Comparison of ENCODE assay signal across 8 mouse cellular contexts in genomic region chr17:64601091-64601750, GRCm38 (mm10). TPM values are rescaled to one million over a fixed set of nuclear protein-coding genes. Genes with fewer than 3 reads are reported as not detected.
DNase-seq lines count a peak whose midpoint lies in the region; ATAC-seq and TF ChIP-seq lines count a peak whose summit lies in the region.

No protein-coding gene starts in this region.

- peak overlapping the region; percentile 95 for H3K27ac ChIP-seq in forebrain, embryonic 10.5 days
- peak overlapping the region; percentile 93 for H3K27ac ChIP-seq in heart, postnatal 0 days (ENCODE audit: low read depth)

- peak overlapping the region; percentile 81 for H3K9ac ChIP-seq in heart, postnatal 0 days (replicated peaks; ENCODE audit: low read depth, low read length)

- peak overlapping the region; percentile 74 for H3K4me2 ChIP-seq in heart, postnatal 0 days (ENCODE audit: low read depth, low read length)

- ATAC-seq in heart, postnatal 0 days (ENCODE audit: insufficient read depth, low read depth): peak; percentile 28
- ATAC-seq in megakaryocyte, adult 5-6 weeks (ENCODE audit: poor library complexity, severe bottlenecking): peak; percentile 33

- no peak for TF ChIP-seq EP300 in heart, postnatal 0 days (IDR thresholded peaks at IDR 0.05; ENCODE audit: low read depth)

- H3K4me3 ChIP-seq in forebrain, embryonic 10.5 days: peak overlapping the region; percentile 71
- H3K4me3 ChIP-seq in heart, postnatal 0 days (ENCODE audit: low read depth, low read length): peak overlapping the region; percentile 92

- no peaks in the 10 kb centered on the region for H3K36me3 ChIP-seq in forebrain, embryonic 10.5 days (replicated peaks)
- H3K36me3 ChIP-seq in heart, postnatal 0 days (replicated peaks; ENCODE audit: control insufficient read depth, insufficient read depth, low read length): no peaks in the 10 kb centered on the region

- no peak for TF ChIP-seq CTCF in heart, postnatal 0 days (IDR thresholded peaks at IDR 0.05; ENCODE audit: low read depth)

- under 1% methylated on average over 73 of the region's 73 CpGs for WGBS in forebrain, embryonic 10.5 days
- WGBS in heart, postnatal 0 days: under 1% methylated on average over 72 of the region's 73 CpGs

- no peaks in the 10 kb centered on the region; the same call in 1 of the 2 replicates for H3K27me3 ChIP-seq in forebrain, embryonic 10.5 days (ENCODE audit: poor library complexity, severe bottlenecking)
- H3K27me3 ChIP-seq in heart, postnatal 0 days (ENCODE audit: control insufficient read depth, insufficient read depth, low read length): no peaks in the 10 kb centered on the region

- DNase-seq in Muller cell, postnatal 12 days (ENCODE audit: inconsistent ontology term): peak; percentile 69
- DNase-seq in c-Kit-negative CD71-positive TER-119-positive erythroid progenitor cells, embryonic 14.5 days (ENCODE audit: low read depth, low spot score): peak; percentile 27
- DNase-seq in forebrain, embryonic 10.5 days (ENCODE audit: extremely low spot score, low spot score): peak; percentile 60
- peak; percentile 56 for DNase-seq in heart, postnatal 0 days (ENCODE audit: low spot score)
- DNase-seq in kidney, postnatal 25 days: peak; percentile 61 to 82
- peak; percentile 54 for DNase-seq in right cerebral cortex, postnatal 25 days
- DNase-seq in yolk sac, embryonic 10.5 days (ENCODE audit: low spot score): peak; percentile 57

- H3K4me1 ChIP-seq in forebrain, embryonic 10.5 days: peaks cover 57% of the 10 kb centered on the region
- peaks cover 14% of the 10 kb centered on the region for H3K4me1 ChIP-seq in heart, postnatal 0 days (ENCODE audit: control insufficient read depth, insufficient read depth)

- no peaks in the 10 kb centered on the region for H3K9me3 ChIP-seq in forebrain, embryonic 10.5 days
- no peaks in the 10 kb centered on the region for H3K9me3 ChIP-seq in heart, postnatal 0 days (replicated peaks; ENCODE audit: control insufficient read depth, low read length)

RNA-seq across cellular contexts. Expression of gene Man2a1, which starts 0.7 kb away (rescaled TPM):
- 3.1 and 4.9 TPM in 2 replicates for polyA plus RNA-seq in forebrain, embryonic 10.5 days (2016; fragmentation: Nextera tagmentation; extraction: Ambion mirVana)
- total RNA-seq in heart, postnatal 0 days (2014; rRNA removed; ENCODE audit: low replicate concordance): 14.4 and 24.0 TPM in 2 replicates
- 2.7 and 3.2 TPM in 2 replicates for polyA plus RNA-seq in heart, postnatal 0 days (2015; fragmentation: Nextera tagmentation; extraction: Ambion mirVana)
- 37.3 and 39.2 TPM in 2 replicates for total RNA-seq in megakaryocyte, adult 5-6 weeks (2015)
- 38.3 and 48.0 TPM in 2 replicates for total RNA-seq in megakaryocyte, adult 5-6 weeks (2017)

Comparison
In these comparisons a context has a peak if more than half of its experiments do, and no peak if none do; other contexts are left out.
1. Peak in every context shown above with its lines: DNase-seq, ATAC-seq, H3K4me3 ChIP-seq and H3K27ac ChIP-seq.